Mouse (Mus musculus) embryonic facial prominence, embryonic 11.5 days (tissue): ENCODE measurements around the gene Adamtsl1. TPM values are rescaled to one million over a fixed set of nuclear protein-coding genes. Genes with fewer than 3 reads are reported as not detected.

Source experiments
- ATAC-seq: fragments of 200-750 bp; cut with Nextera tagmentation; replicated peaks from 2 replicates; pipeline ENCODE4 v1.8.0; 2017; ENCODE audit warnings: low read depth; ENCODE audit not compliant: insufficient number of reproducible peaks, low FRiP score, low TSS enrichment
- DNase-seq: peaks from one replicate; pipeline ENCODE4 v3.0.0-alpha.2; 2015; ENCODE audit warnings: low spot score
- H3K27ac ChIP-seq: fragments of 300-500 bp; sonication (generic); replicated peaks from 2 replicates; pipeline ENCODE4 v1.5.1; 2014; ENCODE audit warnings: mild to moderate bottlenecking, low read depth, low read length, control low read depth
- H3K27me3 ChIP-seq: fragments of 300-500 bp; sonication (generic); 2 replicates; pipeline ENCODE4 v1.6.1; 2014; ENCODE audit warnings: mild to moderate bottlenecking, low read length, moderate library complexity, mixed read lengths; ENCODE audit not compliant: control insufficient read depth, insufficient read depth
- H3K36me3 ChIP-seq: fragments of 300-500 bp; sonication (generic); replicated peaks from 2 replicates; pipeline ENCODE4 v1.6.1; 2014; ENCODE audit warnings: low read depth, mild to moderate bottlenecking, low read length, moderate library complexity, mixed read lengths; ENCODE audit not compliant: control insufficient read depth, insufficient read depth
- H3K4me1 ChIP-seq: fragments of 300-500 bp; sonication (generic); 2 replicates; pipeline ENCODE4 v1.6.1; 2014; ENCODE audit warnings: low read length, mixed read lengths; ENCODE audit not compliant: control insufficient read depth, insufficient read depth
- H3K4me2 ChIP-seq: fragments of 300-500 bp; sonication (generic); 2 replicates; pipeline ENCODE4 v1.6.1; 2014; ENCODE audit warnings: low read depth, mild to moderate bottlenecking, control low read depth, low read length, moderate library complexity
- H3K4me3 ChIP-seq: fragments of 300-500 bp; sonication (generic); 2 replicates; pipeline ENCODE4 v1.5.1; 2014; ENCODE audit warnings: low read depth, low read length, control low read depth
- H3K9ac ChIP-seq: fragments of 300-500 bp; sonication (generic); replicated peaks from 2 replicates; pipeline ENCODE4 v1.6.1; 2014; ENCODE audit warnings: mild to moderate bottlenecking, control low read depth, low read length
- H3K9me3 ChIP-seq: fragments of 300-500 bp; sonication (generic); replicated peaks from 2 replicates; pipeline ENCODE4 v1.6.1; 2016; ENCODE audit warnings: mild to moderate bottlenecking, low read length, inconsistent platforms, mixed read lengths; ENCODE audit not compliant: control insufficient read depth
- WGBS: fragments of 180-500 bp; shearing (Covaris S2); extraction: QIAGEN DNeasy Blood & Tissue Kit; methylation state at CpG from one replicate; pipeline ENCODE4 v1.1.7; 2014; 5-methylcytosine and 5-hydroxymethylcytosine counted together
- polyA plus RNA-seq: library from polyadenylated mRNA; unstranded; fragments of >200 nt; fragmentation: Nextera tagmentation; extraction: Ambion mirVana; gene quantifications from 2 replicates; pipeline ENCODE4 v1.2.1, GENCODE M21; 2014

Adamtsl1 gene
- polyA plus RNA-seq, 1 experiment from 2014 or later = 8.5 TPM

DNA sequence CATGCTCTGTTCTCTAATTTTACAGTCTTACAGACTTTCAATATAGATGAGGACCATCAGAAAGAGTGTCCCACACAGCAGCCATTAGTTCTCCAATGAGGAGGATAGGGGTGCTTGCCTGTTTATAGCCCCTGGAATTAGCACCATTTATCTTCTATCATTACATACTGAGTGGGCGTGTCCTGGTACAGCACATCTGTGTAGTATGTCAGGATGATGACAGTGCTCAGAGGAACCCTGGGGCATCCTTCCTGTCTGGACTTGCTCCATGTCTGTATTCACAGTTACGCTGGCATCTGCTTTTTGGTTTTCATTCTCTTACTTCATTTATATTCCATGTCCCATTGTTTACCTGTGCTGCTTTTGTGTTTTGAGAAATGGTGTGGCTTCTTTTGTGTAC is 304.5 kb downstream of the Adamtsl1 start:
- Histone ChIP-seq H3K4me3 (no peak overlapping the region), H3K27me3 (no peaks in the 10 kb centered on the region), H3K36me3 (no peaks in the 10 kb centered on the region), H3K27ac (no peak overlapping the region), H3K9me3 (no peaks in the 10 kb centered on the region), H3K4me1 (no peaks in the 10 kb centered on the region), H3K9ac (no peak overlapping the region), H3K4me2 (no peak overlapping the region)
- ATAC-seq (no peak), DNase-seq (no peak)
- WGBS = 74% methylated on average over 2 of the region's 2 CpGs

DNA sequence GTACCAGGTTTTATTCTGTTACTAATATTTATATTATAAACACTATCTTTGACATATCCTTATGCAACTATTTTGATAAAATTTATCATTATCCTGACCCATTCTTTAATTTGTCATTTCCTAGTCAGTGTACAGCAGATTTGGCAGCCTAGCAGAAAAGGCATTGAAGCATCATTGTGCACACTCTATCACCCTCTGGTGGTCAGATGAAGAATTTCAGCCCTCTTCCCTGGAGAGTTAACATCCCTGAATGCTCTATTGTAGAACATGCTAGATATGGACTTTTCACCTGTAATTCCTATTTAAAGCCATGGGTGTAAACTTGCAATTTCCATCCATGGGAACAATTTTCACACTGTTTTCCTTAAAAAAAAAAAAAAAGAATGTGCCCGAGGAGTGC is 305.2 kb downstream of the Adamtsl1 start:
- no peak for ATAC-seq
- H3K36me3 ChIP-seq = no peaks in the 10 kb centered on the region

DNA sequence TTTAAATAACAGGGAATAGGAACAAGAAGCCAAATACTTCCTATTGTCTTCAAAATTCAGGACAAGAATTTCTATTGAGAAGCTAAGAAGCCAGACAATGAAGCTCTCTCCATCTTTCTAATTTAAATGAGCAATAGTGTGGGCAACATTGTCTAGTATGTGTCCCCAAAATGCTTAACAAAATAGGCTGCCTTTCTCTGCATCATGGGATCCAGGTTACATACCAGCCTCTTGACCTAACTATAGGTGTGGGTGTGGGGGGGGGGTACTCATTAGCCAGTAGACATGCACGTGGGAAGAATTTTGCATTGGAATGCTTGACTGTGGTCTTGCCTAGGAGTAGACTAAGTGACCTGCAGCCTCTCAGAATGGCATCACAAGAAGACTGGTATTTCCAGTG is 305.9 kb downstream of the Adamtsl1 start:
- H3K9ac ChIP-seq = no peak overlapping the region
- no peak for DNase-seq
- no peaks in the 10 kb centered on the region for H3K4me1 ChIP-seq
- no peaks in the 10 kb centered on the region for H3K27me3 ChIP-seq
- H3K4me2 ChIP-seq = no peak overlapping the region
- no peak overlapping the region for H3K27ac ChIP-seq
- no peak overlapping the region for H3K4me3 ChIP-seq
- ATAC-seq = no peak
- WGBS = 32% methylated on average over 1 of the region's 1 CpGs
- no peaks in the 10 kb centered on the region for H3K36me3 ChIP-seq
- H3K9me3 ChIP-seq = no peaks in the 10 kb centered on the region

More for the DNA sequence above, 305.2 kb downstream of the Adamtsl1 start:
- WGBS = 75% methylated on average over 1 of the region's 1 CpGs
- Histone ChIP-seq H3K4me2 (no peak overlapping the region), H3K27me3 (no peaks in the 10 kb centered on the region), H3K4me1 (no peaks in the 10 kb centered on the region), H3K9ac (no peak overlapping the region), H3K9me3 (no peaks in the 10 kb centered on the region), H3K27ac (no peak overlapping the region), H3K4me3 (no peak overlapping the region)
- DNase-seq = peak; percentile 81

DNA sequence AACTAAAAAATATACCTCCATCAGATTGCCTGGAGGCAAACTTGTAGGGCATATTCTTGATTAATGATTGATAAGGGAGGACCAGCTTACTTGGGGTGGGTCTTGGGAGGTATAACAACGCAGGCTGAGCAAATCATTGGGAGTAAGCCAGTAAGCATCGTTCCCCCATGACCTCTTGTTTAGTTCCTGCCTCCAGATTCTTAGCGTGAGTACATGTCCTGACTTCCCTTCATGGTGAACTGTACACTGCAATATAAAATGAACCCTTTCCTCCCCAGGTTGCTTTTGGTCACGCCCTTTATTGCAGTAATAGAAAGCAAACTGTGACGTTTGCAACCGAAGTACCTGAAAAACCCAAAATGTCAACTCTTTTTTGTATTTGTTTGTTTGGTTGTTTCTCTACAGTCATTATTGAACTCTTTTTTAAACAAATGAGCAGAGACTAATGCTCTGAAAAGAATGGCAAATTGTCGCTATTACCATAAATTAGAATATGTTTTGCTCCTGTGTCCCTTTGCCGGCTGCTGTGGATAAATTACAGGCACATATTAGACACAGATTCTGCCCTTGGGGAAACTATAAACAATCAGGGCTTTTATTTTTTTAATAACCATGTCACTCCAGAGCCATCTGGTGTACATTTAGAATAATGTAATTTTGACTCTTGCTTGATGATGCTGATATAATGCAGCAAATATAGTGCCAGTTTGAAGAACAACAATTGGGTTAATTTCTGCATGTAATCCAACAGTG is 310.2 kb downstream of the Adamtsl1 start:
- H3K4me3 ChIP-seq = no peak overlapping the region
- no peak overlapping the region for H3K27ac ChIP-seq
- no peaks in the 10 kb centered on the region for H3K27me3 ChIP-seq
- no peak for ATAC-seq
- no peak overlapping the region for H3K4me2 ChIP-seq
- DNase-seq = peak; percentile 48
- no peaks in the 10 kb centered on the region for H3K36me3 ChIP-seq
- no peak overlapping the region for H3K9ac ChIP-seq
- H3K4me1 ChIP-seq = no peaks in the 10 kb centered on the region
- no peaks in the 10 kb centered on the region for H3K9me3 ChIP-seq
- 64% methylated on average over 8 of the region's 8 CpGs for WGBS

DNA sequence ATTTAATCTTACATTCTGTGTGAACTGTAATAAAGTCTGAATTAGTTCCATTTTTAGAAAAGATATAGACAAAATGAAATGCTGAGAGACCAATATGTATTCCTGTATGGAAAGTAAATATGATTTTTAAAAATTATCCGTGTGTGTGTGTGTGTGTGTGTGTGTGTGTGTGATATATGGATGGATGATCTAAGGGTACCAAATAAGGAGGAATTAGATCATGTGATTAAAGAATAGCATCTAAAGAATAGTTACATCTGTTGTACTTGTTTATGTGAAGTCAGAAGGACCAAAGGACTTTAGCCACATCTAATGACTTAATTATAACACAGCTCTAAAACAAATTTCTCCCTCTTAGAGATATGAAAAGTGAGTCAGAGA is 310.7 kb downstream of the Adamtsl1 start:
- H3K9me3 ChIP-seq = no peaks in the 10 kb centered on the region
- ATAC-seq (no peak), DNase-seq (no peak)
- H3K36me3 ChIP-seq = no peaks in the 10 kb centered on the region
- H3K4me3 ChIP-seq = no peak overlapping the region
- no peak overlapping the region for H3K9ac ChIP-seq
- H3K27ac ChIP-seq = no peak overlapping the region
- 70% methylated on average over 1 of the region's 1 CpGs for WGBS
- H3K27me3 ChIP-seq = no peaks in the 10 kb centered on the region
- no peak overlapping the region for H3K4me2 ChIP-seq
- no peaks in the 10 kb centered on the region for H3K4me1 ChIP-seq

DNA sequence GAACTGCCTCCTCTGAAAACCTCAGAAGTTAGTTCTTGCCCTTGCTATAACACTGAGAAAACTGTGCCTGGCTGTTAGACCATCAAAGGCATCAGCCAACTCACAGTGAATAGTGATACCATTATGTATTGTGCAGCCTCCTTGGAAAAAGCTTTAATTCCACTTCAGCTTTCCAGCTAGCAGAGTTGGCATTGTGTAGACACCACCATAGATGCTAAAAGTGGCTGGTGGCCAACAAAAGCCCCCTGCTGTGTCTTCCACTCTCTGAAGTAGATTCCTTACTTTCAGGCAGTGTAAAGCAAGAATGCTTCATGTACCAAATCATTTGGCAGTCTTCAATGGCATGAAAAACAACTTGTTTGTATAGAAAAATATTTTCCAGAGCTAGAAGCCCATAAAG is 323.1 kb downstream of the Adamtsl1 start:
- Histone ChIP-seq H3K4me3 (no peak overlapping the region), H3K36me3 (no peaks in the 10 kb centered on the region), H3K4me1 (no peaks in the 10 kb centered on the region), H3K4me2 (no peak overlapping the region), H3K9me3 (no peaks in the 10 kb centered on the region), H3K27me3 (no peaks in the 10 kb centered on the region), H3K27ac (no peak overlapping the region), H3K9ac (no peak overlapping the region)
- no peak for ATAC-seq
- peak; percentile 17 for DNase-seq

DNA sequence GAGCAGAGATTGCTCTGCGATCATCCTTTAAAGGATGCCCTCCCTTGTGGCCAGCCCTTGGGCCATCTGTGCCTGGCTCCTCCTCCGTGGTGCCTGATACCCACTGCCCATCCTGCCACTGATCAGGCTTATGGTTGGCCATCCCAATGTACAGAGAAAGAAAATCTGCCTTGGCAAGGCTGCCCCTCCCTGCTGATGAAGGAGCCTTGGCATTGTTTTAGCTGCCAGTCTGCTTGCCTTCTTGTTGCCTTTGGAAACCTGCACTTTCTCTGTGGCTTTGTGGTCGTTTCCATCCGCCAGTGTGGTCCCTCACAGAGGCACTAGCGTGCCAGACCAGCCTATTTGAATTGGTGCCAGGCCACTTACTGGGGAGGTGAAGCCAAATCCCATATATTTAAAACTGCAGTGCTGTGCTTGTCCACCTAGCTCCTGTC is 323.6 kb downstream of the Adamtsl1 start:
- WGBS = 58% methylated on average over 5 of the region's 5 CpGs
- H3K9ac ChIP-seq = no peak overlapping the region
- H3K27me3 ChIP-seq = no peaks in the 10 kb centered on the region
- DNase-seq = no peak
- no peak overlapping the region for H3K27ac ChIP-seq
- H3K36me3 ChIP-seq = no peaks in the 10 kb centered on the region
- H3K4me1 ChIP-seq = no peaks in the 10 kb centered on the region
- ATAC-seq = no peak
- H3K4me3 ChIP-seq = no peak overlapping the region
- no peaks in the 10 kb centered on the region for H3K9me3 ChIP-seq
- no peak overlapping the region for H3K4me2 ChIP-seq

DNA sequence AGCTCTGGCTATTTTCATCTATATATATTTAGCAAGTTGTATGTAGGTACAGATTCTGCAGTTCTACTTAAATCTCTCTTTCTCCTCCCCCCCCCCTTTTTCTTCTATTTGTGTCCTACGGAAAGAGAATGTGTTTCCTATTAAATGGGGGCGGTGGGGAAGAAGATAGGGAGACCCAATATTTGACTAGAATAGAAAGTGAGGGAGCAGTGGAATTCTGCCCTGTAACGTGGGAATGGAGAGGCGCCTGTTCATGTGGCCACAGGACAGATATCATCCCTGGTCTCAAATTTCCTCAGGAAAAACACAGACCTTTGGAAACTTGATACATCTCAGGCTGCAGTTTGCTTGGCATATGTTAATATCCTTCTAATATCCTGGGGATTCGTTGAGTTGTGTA is 324.1 kb downstream of the Adamtsl1 start:
- DNase-seq (peak; percentile 13), ATAC-seq (no peak)
- no peaks in the 10 kb centered on the region for H3K36me3 ChIP-seq
- no peak overlapping the region for H3K27ac ChIP-seq
- no peak overlapping the region for H3K4me2 ChIP-seq
- no peaks in the 10 kb centered on the region for H3K4me1 ChIP-seq
- H3K4me3 ChIP-seq = no peak overlapping the region
- 32% methylated on average over 5 of the region's 5 CpGs for WGBS
- no peak overlapping the region for H3K9ac ChIP-seq
- H3K9me3 ChIP-seq = no peaks in the 10 kb centered on the region
- H3K27me3 ChIP-seq = no peaks in the 10 kb centered on the region
